Mouse (Mus musculus) adipose tissue, adult 10 weeks (tissue): ENCODE measurements around the gene Ch25h. TPM values are rescaled to one million over a fixed set of nuclear protein-coding genes. Genes with fewer than 3 reads are reported as not detected.

Source experiments
- polyA plus RNA-seq: library from polyadenylated mRNA; stranded (reverse); fragments of 350-450 nt; fragmentation: Illumina TruSeq; extraction: RNeasy Lipid Tissue Mini Kit (QIAGEN cat#74804); gene quantifications from one replicate; pipeline ENCODE4 v1.2.3, GENCODE M21; 2014; ENCODE audit warnings: low read depth, low replicate concordance

Gene Ch25h
- 13.3 TPM for polyA plus RNA-seq

DNA sequence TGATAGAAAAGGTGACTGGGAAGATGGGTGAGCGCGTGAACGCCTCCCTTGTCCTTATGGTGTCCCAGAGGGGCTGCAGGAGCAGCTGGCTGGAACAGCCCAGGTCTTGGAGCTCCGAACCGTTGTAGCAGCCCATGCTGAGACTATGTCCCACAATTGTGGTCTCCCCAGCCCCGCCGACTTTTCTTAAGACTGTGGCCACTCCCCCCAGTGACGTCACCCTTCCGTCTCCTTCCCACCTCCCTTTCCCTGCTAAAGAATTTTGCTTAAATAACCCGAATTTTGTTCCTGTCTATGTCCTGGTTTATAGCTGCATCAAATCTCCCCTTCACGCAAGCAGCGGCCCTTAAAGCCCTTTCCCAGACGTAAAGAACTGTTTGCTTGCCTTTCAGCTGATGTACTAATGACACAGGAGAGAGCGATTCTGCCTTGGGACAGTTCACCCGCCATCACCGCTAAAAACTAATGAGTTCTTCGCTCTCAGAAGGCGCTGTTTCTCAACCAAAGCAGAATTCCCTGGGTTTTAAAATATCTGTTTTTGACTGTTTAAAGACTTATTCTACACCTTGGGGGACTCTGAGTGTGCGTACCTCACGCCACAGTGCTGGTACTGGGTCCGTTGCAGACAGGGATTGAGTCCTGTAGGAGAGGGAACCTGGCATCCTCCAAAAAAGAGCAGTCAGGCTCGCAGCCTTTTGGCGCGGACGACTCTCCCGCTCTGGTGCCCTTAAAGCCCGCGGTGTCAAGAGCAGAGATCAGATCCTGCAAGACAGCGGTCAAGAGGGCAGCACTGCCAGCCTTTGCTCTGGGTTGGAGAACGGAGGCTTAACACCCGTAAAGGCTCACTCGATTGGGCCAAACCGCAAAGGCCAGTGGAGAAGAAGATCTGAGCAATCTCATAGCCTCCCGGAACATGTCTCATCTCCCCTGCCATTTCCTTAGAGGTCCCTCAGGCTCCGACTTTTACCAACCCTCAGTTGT is at the start of gene Ch25h:
Ch25h (minus strand) TSS at position 174 of the 981 bp plus-strand sequence.

Other genes with a start within 250 kb of the Ch25h start
- gene Acta2, start 219.6 kb downstream of the Ch25h start, polyA plus RNA-seq = 450 TPM
- gene Fas, start 184.5 kb downstream of the Ch25h start, polyA plus RNA-seq = 34.5 TPM
- 36.0 TPM for gene Lipa, start 52.3 kb upstream of the Ch25h start, polyA plus RNA-seq
- gene Ifit2, start 75.5 kb upstream of the Ch25h start, polyA plus RNA-seq = 5.4 TPM
- gene Ifit3, start 108.4 kb upstream of the Ch25h start, polyA plus RNA-seq = 16.3 TPM
- 0.36 TPM for gene Ifit1bl1, start 126.8 kb upstream of the Ch25h start, polyA plus RNA-seq
- 4.2 TPM for gene Ifit3b, start 132.8 kb upstream of the Ch25h start, polyA plus RNA-seq
- 0.14 TPM for gene Ifit1bl2, start 165.6 kb upstream of the Ch25h start, polyA plus RNA-seq
- gene Ifit1, start 165.7 kb upstream of the Ch25h start, polyA plus RNA-seq = 4.4 TPM